Mouse (Mus musculus): ENCODE measurements around the gene Cpne4. TPM values are rescaled to one million over a fixed set of nuclear protein-coding genes. Genes with fewer than 3 reads are reported as not detected.

The Cpne4 gene
- polyA plus RNA-seq, 1 experiment: not detected

DNA sequence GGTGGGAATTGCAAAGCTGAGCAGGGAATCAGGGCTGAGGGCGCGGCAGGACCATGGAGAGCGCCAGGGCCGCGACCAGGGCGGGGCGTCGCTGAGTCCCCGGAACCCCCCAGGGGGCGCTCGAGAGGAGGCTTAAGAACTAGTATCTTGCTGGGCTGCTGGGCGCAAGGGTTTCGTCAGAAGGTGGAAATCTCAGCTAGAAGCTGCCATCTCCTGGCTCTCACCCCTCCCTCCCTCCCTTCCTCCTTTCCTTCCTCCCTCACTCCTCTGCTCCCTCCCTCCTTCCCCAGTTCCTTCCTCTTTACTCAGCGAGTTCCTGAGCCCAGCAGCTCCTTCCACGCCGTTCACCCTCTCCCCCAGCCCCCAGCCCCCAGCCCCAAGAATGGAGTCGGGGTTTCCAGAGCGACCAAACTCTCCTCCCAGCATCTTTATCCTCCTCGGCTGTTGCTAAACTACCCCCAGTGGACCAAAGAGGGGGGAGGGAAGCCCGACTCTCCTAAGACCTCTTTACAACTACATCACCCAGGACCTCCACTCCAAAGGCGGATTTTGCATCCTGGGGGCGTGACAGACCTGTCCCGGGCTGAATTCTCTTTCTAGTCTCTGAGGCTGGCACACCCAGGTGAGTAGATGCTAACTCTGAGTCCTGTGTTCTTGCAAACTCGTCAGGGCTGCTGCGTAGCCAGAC lies 22.5 kb downstream of the Cpne4 start:
- no peaks in the 10 kb centered on the region for H3K36me3 ChIP-seq (ENCODE audit: control insufficient read depth, insufficient read depth, low read length, poor library complexity, severe bottlenecking)
- H3K4me3 ChIP-seq (ENCODE audit: low read depth, low read length): peak overlapping the region; percentile 56
- peak; percentile 66 for TF ChIP-seq CTCF (IDR thresholded peaks at IDR 0.05; ENCODE audit: low read depth, low read length)
- TF ChIP-seq POLR2A (IDR thresholded peaks at IDR 0.05; ENCODE audit: insufficient read depth, low read length): no peak
- TF ChIP-seq EP300 (IDR thresholded peaks at IDR 0.05; ENCODE audit: insufficient read depth, low read depth, low read length): 0 out of 2 replicates have a peak, but pooled peaks have one; percentile 22

DNA sequence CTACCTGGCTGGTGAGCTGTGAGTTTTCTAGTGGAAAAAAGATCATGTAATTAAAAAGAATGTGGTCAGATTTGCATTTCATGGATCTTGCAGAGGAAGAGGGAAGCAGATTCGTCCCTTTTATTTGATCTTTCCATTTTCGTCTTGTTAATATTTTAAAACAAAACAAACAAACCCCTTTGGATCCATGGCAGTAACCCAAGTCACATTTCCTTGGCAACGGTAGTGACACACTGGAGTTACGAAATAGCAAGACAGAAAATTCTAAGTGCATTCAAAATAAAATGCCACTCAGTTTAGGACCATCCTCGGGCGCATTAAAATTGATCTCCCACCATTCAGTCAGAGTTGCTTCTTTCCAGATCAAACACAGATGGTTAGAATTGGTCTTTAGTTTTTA lies 25.8 kb downstream of the Cpne4 start:
- no peak overlapping the region for H3K4me3 ChIP-seq (ENCODE audit: low read depth, low read length)
- no peak for TF ChIP-seq EP300 (IDR thresholded peaks at IDR 0.05; ENCODE audit: insufficient read depth, low read depth, low read length)
- TF ChIP-seq CTCF (IDR thresholded peaks at IDR 0.05; ENCODE audit: low read depth, low read length): no peak
- no peak for TF ChIP-seq POLR2A (IDR thresholded peaks at IDR 0.05; ENCODE audit: insufficient read depth, low read length)
- no peak overlapping the region for H3K27ac ChIP-seq (ENCODE audit: insufficient read depth, low read length)
- no peaks in the 10 kb centered on the region for H3K9me3 ChIP-seq (replicated peaks; ENCODE audit: control insufficient read depth, insufficient read depth, low read length, poor library complexity, severe bottlenecking)
- no peak overlapping the region for H3K9ac ChIP-seq (ENCODE audit: low read depth, poor library complexity, severe bottlenecking)
- H3K4me1 ChIP-seq (ENCODE audit: control insufficient read depth, insufficient read depth, low read length): no peaks in the 10 kb centered on the region
- no peaks in the 10 kb centered on the region for H3K27me3 ChIP-seq (ENCODE audit: control insufficient read depth, insufficient read depth, low read length, poor library complexity, severe bottlenecking)
- no peaks in the 10 kb centered on the region for H3K36me3 ChIP-seq (ENCODE audit: control insufficient read depth, insufficient read depth, low read length, poor library complexity, severe bottlenecking)

More for the DNA sequence above, 22.5 kb downstream of the Cpne4 start:
- Histone ChIP-seq H3K27me3 (ENCODE audit: control insufficient read depth, insufficient read depth, low read length, poor library complexity, severe bottlenecking) (no peaks in the 10 kb centered on the region), H3K4me1 (ENCODE audit: control insufficient read depth, insufficient read depth, low read length) (no peaks in the 10 kb centered on the region), H3K9me3 (replicated peaks; ENCODE audit: control insufficient read depth, insufficient read depth, low read length, poor library complexity, severe bottlenecking) (no peaks in the 10 kb centered on the region), H3K9ac (ENCODE audit: low read depth, poor library complexity, severe bottlenecking) (no peak overlapping the region), H3K27ac (ENCODE audit: insufficient read depth, low read length) (no peak overlapping the region)

GRCm38 (mm10) chr9:104574476-104574875 lies 27.4 kb downstream of the Cpne4 start:
- Histone ChIP-seq H3K4me1 (ENCODE audit: control insufficient read depth, insufficient read depth, low read length) (no peaks in the 10 kb centered on the region), H3K4me3 (ENCODE audit: low read depth, low read length) (no peak overlapping the region), H3K27ac (ENCODE audit: insufficient read depth, low read length) (no peak overlapping the region), H3K9me3 (replicated peaks; ENCODE audit: control insufficient read depth, insufficient read depth, low read length, poor library complexity, severe bottlenecking) (no peaks in the 10 kb centered on the region), H3K27me3 (ENCODE audit: control insufficient read depth, insufficient read depth, low read length, poor library complexity, severe bottlenecking) (no peaks in the 10 kb centered on the region), H3K36me3 (ENCODE audit: control insufficient read depth, insufficient read depth, low read length, poor library complexity, severe bottlenecking) (no peaks in the 10 kb centered on the region), H3K9ac (ENCODE audit: low read depth, poor library complexity, severe bottlenecking) (no peak overlapping the region)
- TF ChIP-seq POLR2A (IDR thresholded peaks at IDR 0.05; ENCODE audit: insufficient read depth, low read length) (no peak), CTCF (IDR thresholded peaks at IDR 0.05; ENCODE audit: low read depth, low read length) (peak; percentile 92)

- Histone ChIP-seq H3K27ac (ENCODE audit: insufficient read depth, low read length) (no peak overlapping the region), H3K4me3 (ENCODE audit: low read depth, low read length) (no peak overlapping the region), H3K9ac (ENCODE audit: low read depth, poor library complexity, severe bottlenecking) (no peak overlapping the region), H3K36me3 (ENCODE audit: control insufficient read depth, insufficient read depth, low read length, poor library complexity, severe bottlenecking) (no peaks in the 10 kb centered on the region), H3K4me1 (ENCODE audit: control insufficient read depth, insufficient read depth, low read length) (no peaks in the 10 kb centered on the region), H3K27me3 (ENCODE audit: control insufficient read depth, insufficient read depth, low read length, poor library complexity, severe bottlenecking) (no peaks in the 10 kb centered on the region), H3K9me3 (replicated peaks; ENCODE audit: control insufficient read depth, insufficient read depth, low read length, poor library complexity, severe bottlenecking) (0 out of 2 replicates have a peak, but pooled peaks cover 4% of the 10 kb centered on the region)
- TF ChIP-seq CTCF (IDR thresholded peaks at IDR 0.05; ENCODE audit: low read depth, low read length) (no peak), EP300 (IDR thresholded peaks at IDR 0.05; ENCODE audit: insufficient read depth, low read depth, low read length) (no peak), POLR2A (IDR thresholded peaks at IDR 0.05; ENCODE audit: insufficient read depth, low read length) (no peak)
Measured at GRCm38 (mm10) chr9:104581921-104582624, 35.0 kb downstream of the Cpne4 start.

DNA sequence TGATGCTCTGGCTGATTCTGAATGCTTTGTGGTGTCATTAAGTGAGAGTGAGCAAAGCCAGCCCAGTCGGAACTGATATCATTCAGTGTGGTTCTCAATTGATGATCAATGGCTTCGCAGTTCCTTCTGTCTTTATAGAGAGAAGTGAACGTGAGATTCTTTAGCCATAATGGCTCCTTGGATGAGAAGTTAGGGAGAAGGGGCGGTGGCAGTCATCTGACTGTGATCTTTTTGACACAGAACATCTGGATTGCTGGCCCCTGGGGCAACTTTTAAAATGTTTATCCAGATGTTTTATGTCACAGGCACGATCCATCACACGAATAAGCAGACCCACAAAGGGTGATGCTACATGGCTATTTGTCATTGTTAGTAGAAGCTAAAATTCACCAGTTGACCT lies 35.6 kb downstream of the Cpne4 start:
- TF ChIP-seq CTCF (IDR thresholded peaks at IDR 0.05; ENCODE audit: low read depth, low read length) (no peak), EP300 (IDR thresholded peaks at IDR 0.05; ENCODE audit: insufficient read depth, low read depth, low read length) (no peak), POLR2A (IDR thresholded peaks at IDR 0.05; ENCODE audit: insufficient read depth, low read length) (no peak)
- no peaks in the 10 kb centered on the region for H3K4me1 ChIP-seq (ENCODE audit: control insufficient read depth, insufficient read depth, low read length)
- no peak overlapping the region for H3K4me3 ChIP-seq (ENCODE audit: low read depth, low read length)
- H3K9ac ChIP-seq (ENCODE audit: low read depth, poor library complexity, severe bottlenecking): no peak overlapping the region
- no peaks in the 10 kb centered on the region for H3K36me3 ChIP-seq (ENCODE audit: control insufficient read depth, insufficient read depth, low read length, poor library complexity, severe bottlenecking)
- H3K9me3 ChIP-seq (replicated peaks; ENCODE audit: control insufficient read depth, insufficient read depth, low read length, poor library complexity, severe bottlenecking): 0 out of 2 replicates have a peak, but pooled peaks cover 4% of the 10 kb centered on the region
- H3K27me3 ChIP-seq (ENCODE audit: control insufficient read depth, insufficient read depth, low read length, poor library complexity, severe bottlenecking): no peaks in the 10 kb centered on the region
- no peak overlapping the region for H3K27ac ChIP-seq (ENCODE audit: insufficient read depth, low read length)

- no peaks in the 10 kb centered on the region for H3K27me3 ChIP-seq (ENCODE audit: control insufficient read depth, insufficient read depth, low read length, poor library complexity, severe bottlenecking)
- no peak for TF ChIP-seq EP300 (IDR thresholded peaks at IDR 0.05; ENCODE audit: insufficient read depth, low read depth, low read length)
- no peak for TF ChIP-seq CTCF (IDR thresholded peaks at IDR 0.05; ENCODE audit: low read depth, low read length)
- H3K4me1 ChIP-seq (ENCODE audit: control insufficient read depth, insufficient read depth, low read length): no peaks in the 10 kb centered on the region
- H3K4me3 ChIP-seq (ENCODE audit: low read depth, low read length): no peak overlapping the region
- H3K9me3 ChIP-seq (replicated peaks; ENCODE audit: control insufficient read depth, insufficient read depth, low read length, poor library complexity, severe bottlenecking): no peaks in the 10 kb centered on the region
- H3K36me3 ChIP-seq (ENCODE audit: control insufficient read depth, insufficient read depth, low read length, poor library complexity, severe bottlenecking): no peaks in the 10 kb centered on the region
- H3K27ac ChIP-seq (ENCODE audit: insufficient read depth, low read length): no peak overlapping the region
- H3K9ac ChIP-seq (ENCODE audit: low read depth, poor library complexity, severe bottlenecking): no peak overlapping the region
Measured at GRCm38 (mm10) chr9:104594550-104594949, 47.5 kb downstream of the Cpne4 start.

Data from ES-Bruce4 (cell line).